Mouse (Mus musculus) cerebellum, adult (tissue): ENCODE measurements at regions not wholly inside any gene's neighbourhood (a gene's known extent, or its start where the extent isn't known, plus 50 kb on each side); places are given as distances from the start of the nearest gene placed in this dataset.

Experiments
- ATAC-seq: cut with Nextera tagmentation; 2 replicates; pipeline ENCODE4 v1.9.2; 2017; ENCODE audit warnings: mild to moderate bottlenecking, moderate library complexity, mixed read lengths; ENCODE audit not compliant: insufficient number of reproducible peaks, low FRiP score, low TSS enrichment

DNA sequence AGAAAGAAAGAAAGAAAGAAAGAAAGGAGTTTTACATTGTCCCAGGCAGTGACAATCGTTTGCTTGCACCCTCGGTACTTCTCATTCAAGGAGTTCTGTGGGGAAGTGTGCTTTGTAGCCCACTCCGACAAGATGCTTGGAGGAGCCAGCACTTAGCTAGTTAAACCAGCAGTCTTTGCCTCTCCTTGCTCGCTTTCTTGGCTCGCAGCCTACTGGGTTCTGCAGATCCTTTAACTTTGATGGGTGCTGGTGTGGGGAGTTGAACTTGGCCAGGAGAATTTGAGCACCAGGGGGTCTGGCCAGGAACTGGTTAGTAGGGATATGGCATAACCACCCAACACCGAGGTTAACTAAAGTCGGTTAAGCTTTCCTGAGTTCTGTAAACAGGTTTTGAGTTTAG, 132.5 kb upstream of the Ubr2 start:
- no peak for ATAC-seq

DNA sequence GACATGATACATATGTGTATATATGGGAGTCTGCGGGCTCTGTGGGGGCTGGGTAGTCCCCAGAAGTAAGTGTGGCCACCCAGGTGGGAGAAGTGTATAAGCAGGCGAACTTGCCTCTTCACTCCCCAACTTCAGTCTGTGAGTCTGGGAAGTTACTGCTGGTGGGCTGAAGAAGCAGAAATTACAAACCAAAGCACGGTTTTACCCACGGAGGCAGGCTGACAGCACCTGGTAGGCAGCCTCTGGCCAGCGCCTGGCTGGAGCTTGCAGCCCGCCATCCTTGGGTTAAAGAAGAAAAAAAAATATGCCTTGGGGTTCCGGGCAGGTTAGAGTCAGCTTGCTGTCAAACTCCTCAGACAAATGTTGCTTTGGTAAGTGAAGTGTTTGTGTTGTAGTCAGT, 131.9 kb upstream of the Ubr2 start:
- ATAC-seq, result no peak

DNA sequence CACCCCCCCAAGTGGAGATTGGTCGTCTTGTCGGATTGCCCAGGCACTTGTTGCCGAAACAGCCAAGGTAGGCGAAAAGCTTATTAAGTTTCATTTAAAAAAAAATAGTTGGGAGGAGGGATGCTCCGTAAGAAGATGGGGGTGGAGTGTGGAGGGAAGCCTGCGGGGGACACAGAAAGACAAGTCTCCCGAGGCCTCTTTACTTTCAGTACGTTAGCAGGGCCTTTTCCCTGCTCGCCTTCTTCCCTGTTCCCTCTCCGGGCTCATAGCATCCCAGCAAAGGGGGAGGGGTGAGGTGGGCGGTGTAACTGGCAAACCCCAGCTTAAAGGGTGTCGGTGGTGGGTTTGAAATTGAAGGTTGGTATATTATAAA, 131.5 kb upstream of the Ubr2 start:
- ATAC-seq, result no peak

DNA sequence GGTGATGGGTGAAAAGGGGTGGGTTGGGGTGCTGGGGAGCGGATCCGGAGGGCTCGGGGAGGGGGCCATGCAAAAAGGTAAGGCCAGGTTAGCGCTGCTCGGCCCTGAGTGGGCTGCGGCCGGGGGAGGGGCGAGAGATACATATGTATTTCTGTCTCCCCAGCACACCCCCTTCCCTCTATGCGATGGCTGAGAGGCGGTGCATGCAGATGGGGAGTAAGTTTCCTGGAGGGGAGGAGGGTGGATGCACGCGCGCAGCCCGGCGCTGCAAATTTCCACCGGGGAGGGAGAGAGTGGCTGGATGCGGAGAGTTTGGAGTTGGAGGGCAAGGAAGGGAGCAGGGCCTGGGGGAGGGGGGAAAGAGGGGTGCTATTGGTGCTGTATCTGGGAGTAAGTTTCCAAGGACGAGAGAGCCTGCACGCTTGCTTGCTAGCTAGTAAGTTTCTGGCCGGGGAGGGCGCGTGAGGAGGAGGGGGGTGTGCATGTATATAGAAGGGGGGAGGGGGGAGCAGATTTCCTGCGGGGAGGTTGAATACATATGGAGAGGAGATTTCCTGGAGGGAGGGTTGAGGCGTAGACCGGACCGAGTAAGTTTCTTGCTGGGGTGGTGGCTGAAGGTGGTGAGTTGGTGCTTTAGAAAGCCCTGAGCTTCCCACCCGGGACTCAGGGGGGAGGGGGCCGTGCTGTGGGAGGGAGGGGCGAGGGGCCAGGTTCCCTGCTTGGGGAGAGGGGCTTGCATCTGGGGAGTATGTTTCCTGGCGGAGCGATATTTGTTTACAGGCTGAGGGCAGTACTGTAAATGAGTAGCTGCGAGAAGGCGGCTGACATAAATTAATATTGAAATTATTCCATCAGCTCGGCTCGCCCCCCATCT, 130.8 kb upstream of the Ubr2 start:
- ATAC-seq, result no peak

DNA sequence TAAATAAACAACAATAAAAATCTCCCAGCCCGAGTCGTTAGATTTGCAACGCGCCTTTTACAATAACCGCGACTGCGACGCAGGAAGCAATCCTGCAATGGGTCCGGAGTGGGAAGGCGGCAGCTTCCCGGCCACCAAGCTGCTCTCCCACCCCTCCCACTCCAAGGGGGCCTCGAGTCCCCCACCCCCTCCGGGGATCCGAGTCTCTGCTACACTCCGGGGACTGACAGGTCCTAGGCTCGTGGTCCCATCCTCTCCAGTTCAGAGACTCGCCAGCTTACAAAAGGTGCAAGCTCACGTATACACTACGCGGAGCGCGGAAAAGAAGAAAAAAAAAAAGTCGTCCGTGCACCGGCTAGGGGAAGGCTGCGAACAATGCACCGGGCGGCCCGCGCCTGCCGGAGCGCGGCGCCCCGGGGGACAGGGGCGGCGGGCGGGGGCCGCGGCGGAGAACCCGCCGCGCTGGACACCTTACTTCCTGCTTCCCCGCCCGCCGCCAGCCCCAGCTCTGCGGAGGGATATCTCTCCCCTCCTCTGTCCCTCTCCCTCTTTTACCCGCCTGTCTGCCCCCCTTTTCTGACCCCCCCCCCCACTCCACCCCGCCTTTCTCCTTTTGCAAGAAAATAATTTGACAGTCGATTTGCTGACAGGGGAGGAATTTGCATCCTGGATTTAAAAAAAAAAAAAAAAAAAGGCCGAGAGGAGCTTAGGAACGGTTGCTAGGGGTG, 130.0 kb upstream of the Ubr2 start:
- no peak for ATAC-seq

- ATAC-seq, result peak; percentile 38; the same call in 1 of the 2 replicates
Measured at GRCm38 (mm10) chr17:47139730-47140231, 129.4 kb upstream of the Ubr2 start.

GRCm38 (mm10) chr17:47139171-47139617, 128.8 kb upstream of the Ubr2 start:
- no peak for ATAC-seq

DNA sequence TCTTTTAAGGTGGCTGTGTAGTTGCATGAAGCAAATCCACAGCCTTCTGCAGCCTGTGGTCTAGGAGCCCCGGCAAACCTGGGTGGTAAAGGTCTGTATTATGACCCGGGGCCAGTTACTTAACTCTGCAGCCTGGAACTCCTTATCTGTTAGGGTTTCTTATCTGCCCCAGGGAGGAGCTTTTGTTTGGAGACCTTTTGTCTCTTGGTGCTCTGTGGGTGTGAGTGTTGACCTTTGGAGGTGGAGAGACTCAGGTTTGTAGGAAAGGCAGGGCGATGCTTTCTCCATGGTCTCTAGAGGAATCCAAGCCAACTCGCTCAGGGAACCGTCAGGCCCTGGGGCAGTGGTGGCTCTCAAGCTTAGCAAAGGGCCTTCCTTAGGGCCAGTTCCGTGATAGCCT, 127.8 kb upstream of the Ubr2 start:
- no peak for ATAC-seq

GRCm38 (mm10) chr17:47135391-47135790, 125.0 kb upstream of the Ubr2 start:
- ATAC-seq, result no peak

- no peak for ATAC-seq
Measured at GRCm38 (mm10) chr17:47133785-47134184, 123.4 kb upstream of the Ubr2 start.

DNA sequence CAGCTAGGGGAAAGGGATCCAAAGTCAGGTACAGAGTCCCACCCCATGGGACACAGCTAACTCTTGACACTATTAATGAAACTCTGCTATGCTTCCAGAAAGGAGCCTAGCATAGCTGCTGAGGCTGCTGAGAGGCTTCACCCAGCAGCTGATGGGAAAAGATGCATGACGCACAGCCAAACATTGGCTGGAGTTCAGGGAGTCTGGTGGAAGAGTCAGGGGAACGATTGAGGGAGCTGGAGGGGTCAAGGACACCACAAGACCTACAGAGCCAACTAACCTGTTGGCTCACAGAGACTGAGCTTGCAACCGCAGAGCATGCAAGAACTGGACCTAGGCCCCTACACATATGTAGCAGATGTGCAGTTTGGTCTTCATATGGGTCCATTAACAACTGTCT, 117.2 kb upstream of the Ubr2 start:
- no peak for ATAC-seq

GRCm38 (mm10) chr17:47123576-47123975, 113.2 kb upstream of the Ubr2 start:
- no peak for ATAC-seq

- no peak for ATAC-seq
Measured at GRCm38 (mm10) chr17:47122221-47122620, 111.9 kb upstream of the Ubr2 start.

DNA sequence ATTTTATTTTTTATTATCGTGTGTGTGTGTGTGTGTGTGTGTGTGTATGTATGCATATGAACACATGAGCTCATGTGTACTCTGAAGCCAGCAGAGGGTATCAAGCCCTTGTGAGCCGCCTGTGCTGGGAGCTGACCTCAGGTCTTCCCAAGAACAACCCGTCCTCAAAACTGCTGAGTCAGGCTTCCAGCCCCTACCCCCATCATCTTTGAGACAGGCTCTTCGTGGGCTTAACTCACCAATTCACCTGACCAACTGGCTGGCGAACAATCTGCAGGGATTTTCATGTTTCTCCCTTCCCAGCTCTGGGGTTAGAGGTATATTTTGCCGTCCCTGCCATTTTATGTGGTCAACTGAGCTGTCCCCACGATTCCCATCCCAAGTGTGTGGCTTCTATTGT, 107.7 kb upstream of the Ubr2 start:
- no peak for ATAC-seq

GRCm38 (mm10) chr17:47115754-47116153, 105.4 kb upstream of the Ubr2 start:
- no peak for ATAC-seq

- ATAC-seq, result no peak
Measured at GRCm38 (mm10) chr17:47115141-47115540, 104.8 kb upstream of the Ubr2 start.

- ATAC-seq, result no peak
Measured at GRCm38 (mm10) chr17:47114736-47115135, 104.4 kb upstream of the Ubr2 start.

GRCm38 (mm10) chr17:47112556-47113225, 102.3 kb upstream of the Ubr2 start:
- no peak for ATAC-seq

DNA sequence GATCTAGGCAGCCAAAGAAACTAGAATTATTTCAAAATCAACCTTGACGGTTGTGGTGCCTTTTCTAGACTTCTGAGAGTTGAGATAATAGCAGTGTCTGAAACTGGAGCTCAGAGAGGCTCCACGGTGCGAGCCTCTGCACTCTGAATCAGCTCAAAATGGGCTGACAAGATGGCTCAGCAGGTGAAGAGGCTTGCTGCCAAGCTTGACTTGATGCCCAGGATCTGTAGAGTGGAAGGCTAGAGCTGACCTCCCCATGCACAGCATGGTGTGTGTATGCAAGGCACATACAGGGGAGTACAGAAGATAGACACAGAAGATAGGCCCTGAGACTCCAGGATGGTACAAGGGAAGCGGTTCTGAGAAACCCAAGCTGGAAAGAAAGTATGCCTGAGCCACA, 100.5 kb upstream of the Ubr2 start:
- ATAC-seq, result no peak

- no peak for ATAC-seq
Measured at GRCm38 (mm10) chr17:47104328-47104727, 94.0 kb upstream of the Ubr2 start.

GRCm38 (mm10) chr17:47095191-47095590, 84.8 kb upstream of the Ubr2 start:
- no peak for ATAC-seq
